Mouse (Mus musculus): ENCODE measurements at regions not wholly inside any gene's neighbourhood (a gene's known extent, or its start where the extent isn't known, plus 50 kb on each side); places are given as distances from the start of the nearest gene placed in this dataset.
"Not testable (repeated sequence)": the region's sequence is repeated elsewhere in the genome, so short reads cannot be mapped to it uniquely, and the experiment has no call there.

- no peak for DNase-seq
Measured at GRCm38 (mm10) chr1:30751138-30751907, 122.4 kb downstream of the Phf3 start.

DNA sequence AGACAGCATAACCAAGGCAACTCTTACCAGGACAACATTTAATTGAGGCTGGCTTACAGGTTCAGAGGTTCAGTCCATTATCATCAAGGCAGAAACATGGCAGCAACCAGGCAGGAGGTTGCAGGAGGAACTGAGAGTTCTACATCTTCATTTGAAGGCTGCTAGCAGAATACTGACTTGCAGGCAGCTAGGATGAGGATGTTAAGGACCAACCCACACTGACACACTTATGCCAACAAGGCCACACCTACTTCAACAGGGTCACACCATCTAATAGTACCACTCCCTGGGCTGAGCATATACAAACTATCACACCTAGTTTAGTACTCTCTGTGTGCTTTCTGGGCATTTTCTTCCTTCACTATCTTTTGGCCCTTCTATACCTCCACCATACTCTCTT is 131.8 kb downstream of the Phf3 start:
- no peak for DNase-seq

GRCm38 (mm10) chr1:30740831-30741230 is 132.9 kb downstream of the Phf3 start:
- DNase-seq: peak in 1 of 2 experiments; percentile 37

DNA sequence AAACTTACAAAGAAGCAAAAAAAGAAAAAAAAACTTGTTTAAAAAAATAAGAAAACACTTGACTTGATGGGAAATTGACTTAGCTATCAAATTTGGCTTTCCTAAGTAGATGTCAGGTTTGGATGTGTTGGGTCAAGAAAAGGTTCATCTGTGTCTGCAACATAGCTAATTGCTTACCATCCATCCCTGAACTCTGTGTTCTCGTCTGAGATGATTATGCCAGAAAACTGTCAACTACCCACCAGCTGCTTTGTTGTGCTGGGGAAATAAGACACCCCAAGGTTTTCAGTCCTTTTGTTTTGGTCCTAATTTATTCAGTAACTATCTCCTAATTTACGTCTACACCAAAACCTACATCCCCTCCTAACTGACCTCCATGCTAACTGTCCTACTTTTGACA is 152.2 kb downstream of the Phf3 start:
- DNase-seq: no peak

DNA sequence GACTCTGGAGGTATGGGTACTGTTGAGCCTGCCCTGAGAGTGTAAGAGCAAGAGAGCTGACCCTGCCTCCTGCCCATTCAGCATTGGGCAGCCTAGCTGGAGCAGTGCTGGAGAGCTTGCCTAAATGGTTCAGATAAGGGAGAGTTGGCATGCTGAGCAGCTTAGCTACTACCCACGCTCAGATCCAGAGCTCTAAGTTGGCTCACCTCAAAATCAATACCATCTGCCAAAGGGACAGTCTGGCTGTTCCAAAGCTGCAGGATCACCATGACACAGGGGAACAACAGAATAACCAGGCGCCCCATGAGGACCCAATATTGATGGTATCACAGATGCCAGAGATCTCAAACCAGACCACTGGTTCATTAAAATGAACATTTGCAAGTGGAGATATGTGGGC is 152.9 kb downstream of the Phf3 start:
- DNase-seq: no peak

- no peak for DNase-seq
Measured at GRCm38 (mm10) chr1:30718578-30718977, 155.1 kb downstream of the Phf3 start.

DNA sequence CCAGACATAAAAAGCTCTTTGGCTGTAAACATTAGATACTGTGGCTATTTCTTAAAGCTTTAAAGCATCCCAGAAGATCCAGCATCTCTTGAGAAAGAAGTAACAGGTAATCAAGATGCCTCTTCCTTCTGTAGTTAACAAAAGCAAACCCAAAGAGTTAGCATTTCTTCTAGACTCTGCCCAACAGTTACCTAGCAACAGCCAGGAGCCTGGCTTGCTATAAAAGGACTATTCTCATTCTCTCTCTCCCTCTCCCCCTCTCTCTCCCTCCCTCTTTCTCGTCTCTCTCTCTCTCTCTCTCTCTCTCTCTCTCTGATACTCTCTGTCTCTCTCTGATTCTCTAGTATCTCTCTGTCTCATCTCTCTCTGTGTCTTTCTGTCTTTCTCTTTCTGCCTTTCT is 157.4 kb downstream of the Phf3 start:
- no peak for DNase-seq

DNA sequence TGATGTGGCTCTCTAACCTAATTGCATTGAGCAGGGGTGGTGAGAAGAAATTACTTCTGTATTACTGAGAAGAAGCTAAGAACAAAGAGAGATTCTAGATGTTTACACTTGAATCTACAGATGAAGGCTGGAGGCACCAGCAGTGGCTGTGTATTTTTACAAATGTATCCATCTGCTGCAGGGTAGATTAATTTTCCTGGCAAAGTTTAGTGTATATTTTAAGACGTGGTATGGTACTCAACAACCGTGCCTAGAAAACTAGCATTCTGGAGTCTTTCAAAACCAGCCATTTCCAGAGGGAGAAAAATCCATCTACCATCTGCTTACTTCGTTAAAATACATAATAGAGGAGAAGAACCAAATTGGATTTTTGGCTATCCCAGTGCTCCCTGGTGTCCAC is 172.6 kb downstream of the Phf3 start:
- no peak for DNase-seq

DNA sequence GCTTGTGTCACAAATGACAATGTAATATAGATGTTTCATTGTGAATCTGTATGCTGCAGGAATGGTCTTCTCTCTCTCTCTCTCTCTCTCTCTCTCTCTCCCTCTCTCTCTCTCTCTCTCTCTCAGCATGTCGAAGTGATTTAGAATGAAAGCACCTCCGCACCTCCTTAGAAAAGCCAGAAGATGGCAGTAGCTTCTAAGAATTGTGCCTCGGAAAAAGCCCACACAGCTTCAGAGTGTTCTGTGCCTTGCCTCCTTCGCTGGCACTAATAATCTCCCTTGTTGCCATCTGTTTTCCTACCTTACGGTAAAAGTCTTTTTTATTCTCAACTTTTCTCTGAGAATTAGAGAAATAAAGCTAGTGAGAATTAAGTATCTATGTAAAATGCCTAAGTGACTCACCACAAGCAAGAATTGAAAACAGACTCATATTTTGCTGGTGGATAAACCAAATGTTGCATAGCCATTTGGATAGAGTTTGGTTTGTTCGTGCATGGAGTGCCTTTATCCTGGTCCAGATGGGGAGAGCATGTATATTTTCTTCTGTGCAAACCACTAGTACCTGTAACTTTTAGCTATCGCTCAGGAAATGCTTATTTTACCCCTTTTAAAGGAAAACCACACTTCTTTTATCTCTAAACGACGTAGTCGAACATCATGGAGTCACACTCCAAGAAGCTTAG is 173.2 kb downstream of the Phf3 start:
- DNase-seq: peak in 1 of 2 experiments; percentile 20

DNA sequence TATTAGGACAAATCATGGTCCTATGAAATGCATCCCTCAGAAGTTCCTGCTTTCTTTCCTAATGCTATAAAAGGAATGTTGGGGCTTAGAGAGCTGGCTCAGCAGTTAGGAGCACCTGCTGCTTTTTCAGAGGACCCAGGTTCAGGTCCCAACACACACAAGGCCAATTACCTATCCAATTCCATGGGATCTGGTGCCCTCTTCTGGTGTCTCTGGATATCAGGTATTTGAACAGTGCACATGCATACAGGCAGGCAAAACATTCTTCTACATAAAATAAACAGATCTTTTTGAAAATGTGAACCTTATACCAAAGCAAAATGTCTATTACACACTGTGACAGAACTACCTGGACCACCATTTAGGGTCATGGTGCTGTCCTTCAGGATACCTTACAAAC is 177.4 kb downstream of the Phf3 start:
- DNase-seq: no peak

- no peak for DNase-seq
Measured at GRCm38 (mm10) chr1:30685318-30685717, 188.4 kb downstream of the Phf3 start.

GRCm38 (mm10) chr1:30683889-30684288 is 189.8 kb downstream of the Phf3 start:
- DNase-seq: no peak

DNA sequence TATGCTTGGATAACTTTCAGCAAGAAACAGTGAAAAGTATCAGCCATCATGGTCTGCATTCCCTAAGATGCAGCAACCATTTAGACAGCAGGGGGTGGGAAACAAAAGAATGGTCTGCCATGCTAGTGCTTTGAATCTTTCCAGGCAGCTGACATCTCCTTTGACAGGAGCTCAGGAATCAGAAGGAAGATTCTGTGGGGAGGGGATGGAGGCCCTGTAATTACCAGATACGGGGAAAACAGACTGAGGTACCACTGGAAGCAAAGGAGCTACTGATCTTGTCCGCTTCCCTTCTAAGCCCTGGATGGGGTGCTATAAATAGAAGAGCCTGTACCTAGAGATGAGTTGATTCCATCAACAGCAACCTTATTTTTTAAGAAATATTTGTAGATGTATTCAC is 233.9 kb downstream of the Phf3 start:
- DNase-seq: no peak

GRCm38 (mm10) chr1:30632760-30633159 is 241.0 kb downstream of the Phf3 start:
- DNase-seq: no peak

DNA sequence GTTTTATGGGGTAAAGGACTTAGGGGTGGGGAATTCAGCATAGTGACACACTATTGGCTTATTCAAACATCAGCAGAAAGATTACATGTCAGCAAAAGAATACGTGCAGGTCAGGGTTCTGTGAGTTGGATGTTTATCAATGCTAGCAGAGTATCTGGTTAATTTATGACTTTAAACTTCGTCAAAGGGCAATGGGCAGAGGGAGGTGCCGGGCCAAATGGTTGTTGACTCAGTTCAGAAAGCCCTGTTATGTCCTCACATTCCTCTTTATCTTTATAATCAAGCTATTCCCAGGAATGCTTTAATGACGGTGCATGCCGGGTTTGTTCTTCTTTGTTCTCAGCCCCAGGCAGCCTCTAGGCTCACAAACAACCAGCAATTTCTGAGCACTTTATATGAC is 245.9 kb downstream of the Phf3 start:
- not testable (repeated sequence) for DNase-seq

- DNase-seq: no peak
Measured at GRCm38 (mm10) chr1:30595122-30595730, 278.5 kb downstream of the Phf3 start.

DNA sequence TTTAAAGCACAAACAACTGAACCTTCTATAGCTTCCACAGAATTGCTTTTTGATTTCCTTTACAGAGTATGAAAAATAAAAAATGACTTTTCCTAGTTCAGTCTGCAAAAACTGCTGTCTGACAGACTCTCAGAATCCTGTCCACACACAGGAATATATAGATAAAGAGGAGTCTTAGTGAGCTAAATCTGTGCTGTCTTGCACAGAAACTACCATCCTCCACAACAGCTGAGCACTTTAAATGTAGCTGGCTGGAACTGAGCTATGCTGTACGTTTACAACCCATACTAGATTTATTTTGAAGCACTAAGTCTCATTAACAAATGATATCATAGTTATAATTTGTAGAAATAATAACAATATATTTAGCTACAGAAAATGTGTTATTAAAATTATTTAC is 279.7 kb downstream of the Phf3 start:
- DNase-seq: no peak

GRCm38 (mm10) chr1:30590721-30591120 is 283.0 kb downstream of the Phf3 start:
- no peak for DNase-seq

DNA sequence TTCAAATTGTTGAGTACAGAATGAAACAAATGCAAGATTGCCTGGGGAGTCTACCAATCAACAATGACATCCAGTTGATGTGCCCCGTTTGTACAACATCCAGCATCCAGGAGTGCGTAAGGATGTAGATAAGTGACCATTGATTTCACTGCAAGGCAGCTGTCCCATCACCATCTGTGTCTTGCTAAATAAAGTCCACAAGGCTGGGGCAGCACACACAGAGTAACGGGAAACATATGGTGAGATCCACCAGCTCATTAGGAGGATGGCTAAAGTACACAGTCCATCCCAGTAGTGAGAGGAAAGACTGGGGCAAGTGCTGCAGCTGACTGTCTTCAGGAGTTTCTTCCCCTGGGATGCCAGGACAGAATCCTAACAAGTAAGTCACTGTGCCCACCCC is 284.8 kb downstream of the Phf3 start:
- DNase-seq: no peak

DNA sequence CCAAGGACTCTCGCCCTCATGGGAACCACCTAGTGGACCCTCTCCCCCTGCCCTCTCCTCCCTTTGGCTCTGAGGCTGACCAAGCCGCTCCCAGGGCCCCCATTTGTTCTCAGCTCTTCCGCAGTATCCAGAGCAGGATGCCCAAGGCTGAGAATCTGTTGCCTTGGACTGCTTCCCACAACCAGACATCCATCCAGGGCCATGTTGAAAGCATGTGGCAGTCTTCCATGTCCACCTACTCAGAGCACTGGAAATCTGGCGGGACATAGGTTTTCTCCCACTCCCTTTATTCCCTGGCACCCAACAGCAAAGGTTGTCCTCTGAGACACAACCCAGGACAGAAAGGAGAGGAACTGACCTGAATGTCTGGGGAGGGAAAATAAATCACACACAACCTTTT is 285.4 kb downstream of the Phf3 start:
- DNase-seq: peak; percentile 48 to 61

GRCm38 (mm10) chr1:30584806-30585205 is 288.9 kb downstream of the Phf3 start:
- DNase-seq: peak in 1 of 2 experiments; percentile 58

GRCm38 (mm10) chr1:30583860-30584259 is 289.9 kb downstream of the Phf3 start:
- no peak for DNase-seq

DNA sequence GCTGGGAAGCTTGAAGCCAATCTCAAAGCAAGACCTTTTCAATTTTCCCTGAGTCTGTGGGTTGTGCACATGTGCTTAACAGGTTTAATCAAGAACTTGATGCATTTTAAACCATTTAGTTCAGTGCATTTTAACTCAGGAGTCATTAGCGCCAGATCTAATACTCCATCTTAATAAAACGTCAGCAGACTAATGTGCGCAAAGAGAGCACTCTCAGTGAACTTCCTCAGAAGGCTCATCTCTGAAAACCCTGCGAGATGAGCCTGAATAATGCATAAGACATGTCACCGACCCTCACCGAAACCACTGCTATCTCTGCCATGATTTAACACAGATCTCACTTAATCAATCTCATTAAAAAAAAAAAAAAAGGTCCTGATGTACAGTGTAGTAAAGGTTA is 309.0 kb downstream of the Phf3 start:
- no peak for DNase-seq

GRCm38 (mm10) chr1:30548761-30549160 is 325.0 kb downstream of the Phf3 start:
- DNase-seq: not testable (repeated sequence)
